Mouse (Mus musculus): ENCODE data around the gene Gab3. TPM values are rescaled to one million over a fixed set of nuclear protein-coding genes. Genes with fewer than 3 reads are reported as not detected.

The Gab3 gene
- 0.92 and 1.7 TPM in 2 replicates for polyA plus RNA-seq (2016; fragmentation: Nextera tagmentation; extraction: Ambion mirVana)

- peak; percentile 83 for DNase-seq (ENCODE audit: low spot score)
- Histone ChIP-seq H3K36me3 (no peaks in the 10 kb centered on the region), H3K27me3 (ENCODE audit: insufficient read depth, poor library complexity, severe bottlenecking) (no peaks in the 10 kb centered on the region), H3K4me1 (no peaks in the 10 kb centered on the region), H3K9me3 (no peaks in the 10 kb centered on the region), H3K4me3 (peak within 1 kb of the TSS; percentile 63), H3K27ac (peak within 1 kb of the TSS; percentile 74; the same call in 1 of the 2 replicates)
- WGBS: 5% methylated on average over 8 of the region's 17 CpGs
These were observed at the start of gene Gab3 for GRCm38 (mm10) chrX:75084774-75085508. Gab3 (minus strand) TSS chrX:75085458.

- no peaks in the 10 kb centered on the region for H3K4me1 ChIP-seq
- H3K36me3 ChIP-seq: no peaks in the 10 kb centered on the region
- H3K4me3 ChIP-seq: peak within 1 kb of the TSS; percentile 60
- DNase-seq (ENCODE audit: low spot score): peak; percentile 90
- peak within 1 kb of the TSS; percentile 80 for H3K27ac ChIP-seq
- no peaks in the 10 kb centered on the region for H3K9me3 ChIP-seq
- no peaks in the 10 kb centered on the region for H3K27me3 ChIP-seq (ENCODE audit: insufficient read depth, poor library complexity, severe bottlenecking)
- 12% methylated on average over 36 of the region's 36 CpGs for WGBS
These were observed 45.4 kb upstream of the Gab3 start, which contains the start of gene Mpp1 for GRCm38 (mm10) chrX:75130467-75131160. Mpp1 (minus strand) TSS chrX:75131016.

GRCm38 (mm10) chrX:75129474-75129873 is 44.2 kb upstream of the Gab3 start:
- H3K9me3 ChIP-seq: no peaks in the 10 kb centered on the region
- no peak overlapping the region for H3K4me3 ChIP-seq
- H3K27me3 ChIP-seq (ENCODE audit: insufficient read depth, poor library complexity, severe bottlenecking): no peaks in the 10 kb centered on the region
- 67% methylated on average over 2 of the region's 2 CpGs for WGBS
- DNase-seq (ENCODE audit: low spot score): no peak
- H3K4me1 ChIP-seq: no peaks in the 10 kb centered on the region
- no peak overlapping the region for H3K27ac ChIP-seq
- 0 out of 2 replicates have a peak, but pooled peaks cover 2% of the 10 kb centered on the region for H3K36me3 ChIP-seq

GRCm38 (mm10) chrX:75128333-75128980 is 43.2 kb upstream of the Gab3 start:
- Histone ChIP-seq H3K9me3 (no peaks in the 10 kb centered on the region), H3K27me3 (ENCODE audit: insufficient read depth, poor library complexity, severe bottlenecking) (no peaks in the 10 kb centered on the region), H3K4me3 (no peak overlapping the region), H3K27ac (no peak overlapping the region), H3K36me3 (0 out of 2 replicates have a peak, but pooled peaks cover 2% of the 10 kb centered on the region), H3K4me1 (no peaks in the 10 kb centered on the region)
- DNase-seq (ENCODE audit: low spot score): no peak

GRCm38 (mm10) chrX:75126893-75127292 is 41.6 kb upstream of the Gab3 start:
- no peaks in the 10 kb centered on the region for H3K9me3 ChIP-seq
- H3K27me3 ChIP-seq (ENCODE audit: insufficient read depth, poor library complexity, severe bottlenecking): no peaks in the 10 kb centered on the region
- H3K4me3 ChIP-seq: no peak overlapping the region
- no peak for DNase-seq (ENCODE audit: low spot score)
- 0 out of 2 replicates have a peak, but pooled peaks cover 2% of the 10 kb centered on the region for H3K36me3 ChIP-seq
- H3K27ac ChIP-seq: no peak overlapping the region
- H3K4me1 ChIP-seq: no peaks in the 10 kb centered on the region

GRCm38 (mm10) chrX:75125606-75126005 is 40.3 kb upstream of the Gab3 start:
- Histone ChIP-seq H3K36me3 (0 out of 2 replicates have a peak, but pooled peaks cover 2% of the 10 kb centered on the region), H3K4me3 (no peak overlapping the region), H3K9me3 (no peaks in the 10 kb centered on the region), H3K4me1 (no peaks in the 10 kb centered on the region), H3K27me3 (ENCODE audit: insufficient read depth, poor library complexity, severe bottlenecking) (no peaks in the 10 kb centered on the region), H3K27ac (no peak overlapping the region)
- WGBS: 62% methylated on average over 3 of the region's 3 CpGs
- no peak for DNase-seq (ENCODE audit: low spot score)

- no peaks in the 10 kb centered on the region for H3K9me3 ChIP-seq
- no peaks in the 10 kb centered on the region for H3K4me1 ChIP-seq
- H3K36me3 ChIP-seq: no peaks in the 10 kb centered on the region
- no peak overlapping the region for H3K4me3 ChIP-seq
- H3K27ac ChIP-seq: no peak overlapping the region
- no peaks in the 10 kb centered on the region for H3K27me3 ChIP-seq (ENCODE audit: insufficient read depth, poor library complexity, severe bottlenecking)
- DNase-seq (ENCODE audit: low spot score): no peak
These were observed 30.3 kb upstream of the Gab3 start for GRCm38 (mm10) chrX:75115550-75115949.

GRCm38 (mm10) chrX:75102293-75102692 is 17.0 kb upstream of the Gab3 start:
- Histone ChIP-seq H3K4me1 (no peaks in the 10 kb centered on the region), H3K4me3 (no peak overlapping the region), H3K9me3 (no peaks in the 10 kb centered on the region), H3K27me3 (ENCODE audit: insufficient read depth, poor library complexity, severe bottlenecking) (no peaks in the 10 kb centered on the region), H3K36me3 (peaks cover 73% of the 10 kb centered on the region), H3K27ac (no peak overlapping the region)
- DNase-seq (ENCODE audit: low spot score): no peak
- WGBS: 90% methylated on average over 6 of the region's 6 CpGs

- Histone ChIP-seq H3K27ac (no peak overlapping the region), H3K4me1 (no peaks in the 10 kb centered on the region), H3K4me3 (no peak overlapping the region), H3K27me3 (ENCODE audit: insufficient read depth, poor library complexity, severe bottlenecking) (no peaks in the 10 kb centered on the region), H3K36me3 (peaks cover 43% of the 10 kb centered on the region; the same call in 1 of the 2 replicates), H3K9me3 (no peaks in the 10 kb centered on the region)
- no peak for DNase-seq (ENCODE audit: low spot score)
- 86% methylated on average over 8 of the region's 8 CpGs for WGBS
These were observed 13.5 kb upstream of the Gab3 start for GRCm38 (mm10) chrX:75098799-75099198.

- WGBS: 21% methylated on average over 23 of the region's 23 CpGs
- no peaks in the 10 kb centered on the region for H3K27me3 ChIP-seq (ENCODE audit: insufficient read depth, poor library complexity, severe bottlenecking)
- H3K9me3 ChIP-seq: no peaks in the 10 kb centered on the region
- H3K4me3 ChIP-seq: peak overlapping the region; percentile 67
- H3K4me1 ChIP-seq: no peaks in the 10 kb centered on the region
- DNase-seq (ENCODE audit: low spot score): no peak
- H3K36me3 ChIP-seq: peaks cover 26% of the 10 kb centered on the region; the same call in 1 of the 2 replicates
- peak overlapping the region; percentile 88 for H3K27ac ChIP-seq
These were observed 11.0 kb upstream of the Gab3 start for GRCm38 (mm10) chrX:75096163-75096770.

GRCm38 (mm10) chrX:75095369-75096162 is 10.3 kb upstream of the Gab3 start, which contains the start of gene Dkc1:
Dkc1 (plus strand) TSS chrX:75095854.
- 11% methylated on average over 28 of the region's 29 CpGs for WGBS
- Histone ChIP-seq H3K36me3 (peaks cover 19% of the 10 kb centered on the region; the same call in 1 of the 2 replicates), H3K27me3 (ENCODE audit: insufficient read depth, poor library complexity, severe bottlenecking) (no peaks in the 10 kb centered on the region), H3K4me1 (no peaks in the 10 kb centered on the region), H3K4me3 (peak within 1 kb of the TSS; percentile 67), H3K27ac (peak within 1 kb of the TSS; percentile 88), H3K9me3 (no peaks in the 10 kb centered on the region)
- DNase-seq (ENCODE audit: low spot score): peak; percentile 96

GRCm38 (mm10) chrX:75085654-75086053 is 396 bp upstream of the Gab3 start:
- Histone ChIP-seq H3K36me3 (no peaks in the 10 kb centered on the region), H3K27ac (no peak overlapping the region), H3K27me3 (ENCODE audit: insufficient read depth, poor library complexity, severe bottlenecking) (no peaks in the 10 kb centered on the region), H3K4me1 (no peaks in the 10 kb centered on the region), H3K9me3 (no peaks in the 10 kb centered on the region), H3K4me3 (no peak overlapping the region)
- 19% methylated on average over 1 of the region's 1 CpGs for WGBS
- no peak for DNase-seq (ENCODE audit: low spot score)
